Mouse (Mus musculus) midbrain, embryonic 16.5 days (tissue): Measurements from ENCODE around the gene Stat5b. TPM values are rescaled to one million over a fixed set of nuclear protein-coding genes. Genes with fewer than 3 reads are reported as not detected.

ENCODE experiments used
- ATAC-seq: fragments of 200-750 bp; cut with Nextera tagmentation; 2 replicates; pipeline ENCODE4 v1.8.0; 2017; ENCODE audit warnings: moderate TSS enrichment
- H3K27ac ChIP-seq: fragments of 300-500 bp; sonication (generic); 2 replicates; pipeline ENCODE4 v1.5.1; 2014; ENCODE audit warnings: mild to moderate bottlenecking, low read length, mixed read lengths
- H3K27me3 ChIP-seq: fragments of 300-500 bp; sonication (generic); 2 replicates; pipeline ENCODE4 v1.6.1; 2014; ENCODE audit warnings: low read depth, low read length, mixed read lengths; ENCODE audit not compliant: control insufficient read depth, insufficient read depth
- H3K36me3 ChIP-seq: fragments of 300-500 bp; sonication (generic); 2 replicates; pipeline ENCODE4 v1.6.1; 2014; ENCODE audit warnings: mild to moderate bottlenecking, low read length, moderate library complexity, mixed read lengths; ENCODE audit not compliant: control insufficient read depth, insufficient read depth
- H3K4me1 ChIP-seq: fragments of 300-500 bp; sonication (generic); 2 replicates; pipeline ENCODE4 v1.6.1; 2014; ENCODE audit warnings: mild to moderate bottlenecking, low read length, mixed read lengths; ENCODE audit not compliant: control insufficient read depth, insufficient read depth
- H3K4me2 ChIP-seq: fragments of 300-500 bp; sonication (generic); 2 replicates; pipeline ENCODE4 v1.6.1; 2014; ENCODE audit warnings: mild to moderate bottlenecking, low read length, mixed read lengths
- H3K4me3 ChIP-seq: fragments of 300-500 bp; sonication (generic); 2 replicates; pipeline ENCODE4 v1.5.1; 2014; ENCODE audit warnings: low read depth, mild to moderate bottlenecking, low read length, moderate library complexity, mixed read lengths
- H3K9ac ChIP-seq: fragments of 300-500 bp; sonication (generic); 2 replicates; pipeline ENCODE4 v1.6.1; 2014; ENCODE audit warnings: low read depth, low read length, mixed read lengths
- H3K9me3 ChIP-seq: fragments of 300-500 bp; sonication (generic); replicated peaks from 2 replicates; pipeline ENCODE4 v1.6.1; 2014; ENCODE audit warnings: mild to moderate bottlenecking, low read length, mixed read lengths; ENCODE audit not compliant: control insufficient read depth, poor library complexity, severe bottlenecking
- WGBS: fragments of 180-500 bp; shearing (Covaris S2); extraction: QIAGEN DNeasy Blood & Tissue Kit; methylation state at CpG from one replicate; pipeline ENCODE4 v1.1.7; 2014; 5-methylcytosine and 5-hydroxymethylcytosine counted together
- polyA plus RNA-seq: library from polyadenylated mRNA; unstranded; fragments of >200 nt; fragmentation: Nextera tagmentation; extraction: Ambion mirVana; gene quantifications from 2 replicates; pipeline ENCODE4 v1.2.1, GENCODE M21; 2015

The Stat5b gene
- polyA plus RNA-seq, 1 experiment from 2014 or later: 17.5 TPM

DNA sequence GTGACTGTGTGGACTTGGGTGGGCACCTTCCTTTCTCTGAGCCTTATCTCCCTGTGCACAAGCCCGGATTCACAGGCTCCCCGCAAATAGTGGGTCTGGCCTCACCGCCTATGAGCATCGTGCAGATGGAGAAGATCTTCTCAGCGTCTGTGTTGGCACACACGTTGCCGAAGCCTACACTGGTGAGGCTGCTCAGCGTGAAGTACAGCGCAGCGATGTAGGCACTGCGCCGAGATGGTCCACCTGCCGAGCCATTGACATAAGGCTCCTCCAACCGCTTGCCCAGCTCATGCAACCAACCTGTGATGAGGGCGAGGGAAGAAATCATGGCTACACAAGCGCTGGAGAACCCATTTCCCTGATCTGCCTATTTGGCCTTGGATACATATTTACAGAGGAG is 100.4 kb downstream of the Stat5b start:
- Histone ChIP-seq H3K4me3 (no peak overlapping the region), H3K4me1 (no peaks in the 10 kb centered on the region), H3K9me3 (no peaks in the 10 kb centered on the region), H3K4me2 (no peak overlapping the region), H3K9ac (no peak overlapping the region), H3K27me3 (no peaks in the 10 kb centered on the region), H3K27ac (no peak overlapping the region), H3K36me3 (peaks cover 16% of the 10 kb centered on the region)
- WGBS: 92% methylated on average over 16 of the region's 16 CpGs
- no peak for ATAC-seq

DNA sequence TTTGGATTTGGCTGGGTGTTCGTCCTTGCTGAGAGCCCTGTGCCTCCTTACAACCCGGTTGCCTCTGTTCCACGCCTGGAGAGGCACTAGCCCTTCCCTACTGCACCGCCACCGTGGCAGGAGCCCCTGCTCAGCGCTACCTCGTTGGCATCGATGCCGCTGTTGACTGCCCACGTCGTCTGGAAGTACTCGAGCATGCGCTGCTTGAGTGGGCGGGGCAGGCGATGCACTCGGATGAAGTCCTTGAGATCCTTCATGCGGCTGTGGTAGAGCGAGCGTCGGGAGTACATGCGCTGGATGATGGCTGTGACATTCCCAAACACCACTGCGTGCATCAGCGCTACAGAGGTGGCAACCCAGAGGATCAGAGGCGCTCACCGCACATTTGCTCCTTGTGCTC is 101.1 kb downstream of the Stat5b start:
- H3K27me3 ChIP-seq: no peaks in the 10 kb centered on the region
- 49% methylated on average over 25 of the region's 25 CpGs for WGBS

DNA sequence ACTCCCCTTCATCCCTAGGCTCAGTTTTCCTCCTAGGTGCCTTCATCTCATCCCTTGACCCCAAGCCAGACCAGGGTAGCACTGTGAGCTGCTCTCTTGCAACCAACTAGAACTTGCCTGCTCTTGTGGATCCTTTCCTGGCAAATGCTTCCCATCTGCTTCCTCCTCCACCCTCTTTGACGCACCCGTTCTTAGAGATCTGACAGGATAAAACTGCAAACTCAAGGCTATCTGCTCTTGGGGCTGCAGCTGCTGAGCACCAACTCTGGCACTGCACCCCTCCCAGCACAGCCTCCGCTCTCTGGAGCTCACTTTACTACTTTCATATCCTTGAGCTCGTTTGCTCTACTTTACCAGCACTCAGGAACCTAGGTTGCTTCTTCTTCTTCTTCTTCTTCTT is 101.9 kb downstream of the Stat5b start:
- H3K27me3 ChIP-seq: no peaks in the 10 kb centered on the region
- H3K36me3 ChIP-seq: peaks cover 16% of the 10 kb centered on the region
- no peaks in the 10 kb centered on the region for H3K4me1 ChIP-seq
- H3K4me3 ChIP-seq: no peak overlapping the region
- ATAC-seq: no peak
- WGBS: 79% methylated on average over 4 of the region's 4 CpGs
- H3K27ac ChIP-seq: no peak overlapping the region
- H3K4me2 ChIP-seq: no peak overlapping the region
- H3K9ac ChIP-seq: no peak overlapping the region
- H3K9me3 ChIP-seq: no peaks in the 10 kb centered on the region

More for the DNA sequence above, 101.1 kb downstream of the Stat5b start:
- Histone ChIP-seq H3K36me3 (peaks cover 16% of the 10 kb centered on the region), H3K4me3 (no peak overlapping the region), H3K9ac (no peak overlapping the region), H3K9me3 (no peaks in the 10 kb centered on the region), H3K27ac (no peak overlapping the region), H3K4me2 (no peak overlapping the region), H3K4me1 (no peaks in the 10 kb centered on the region)
- no peak for ATAC-seq

DNA sequence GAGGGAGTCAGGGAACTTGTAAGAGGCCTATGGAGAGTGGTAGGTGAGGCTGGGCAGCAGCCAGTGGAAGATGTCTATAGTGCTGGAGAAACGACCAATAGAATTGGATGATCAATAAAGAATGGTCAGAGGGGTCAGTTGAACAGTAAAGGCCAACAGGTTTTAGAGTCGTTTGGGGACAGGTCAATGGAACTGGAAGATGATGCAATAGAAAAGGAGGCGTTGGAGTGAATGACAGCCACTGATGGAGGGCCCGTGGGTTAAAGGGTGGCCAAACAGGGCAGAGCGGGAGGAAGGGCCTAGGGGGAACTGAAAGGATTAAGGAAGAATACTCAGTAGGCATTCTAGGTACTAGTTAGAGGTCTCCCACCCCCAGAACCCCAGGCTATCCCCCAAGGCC is 103.4 kb downstream of the Stat5b start:
- H3K4me1 ChIP-seq: no peaks in the 10 kb centered on the region

DNA sequence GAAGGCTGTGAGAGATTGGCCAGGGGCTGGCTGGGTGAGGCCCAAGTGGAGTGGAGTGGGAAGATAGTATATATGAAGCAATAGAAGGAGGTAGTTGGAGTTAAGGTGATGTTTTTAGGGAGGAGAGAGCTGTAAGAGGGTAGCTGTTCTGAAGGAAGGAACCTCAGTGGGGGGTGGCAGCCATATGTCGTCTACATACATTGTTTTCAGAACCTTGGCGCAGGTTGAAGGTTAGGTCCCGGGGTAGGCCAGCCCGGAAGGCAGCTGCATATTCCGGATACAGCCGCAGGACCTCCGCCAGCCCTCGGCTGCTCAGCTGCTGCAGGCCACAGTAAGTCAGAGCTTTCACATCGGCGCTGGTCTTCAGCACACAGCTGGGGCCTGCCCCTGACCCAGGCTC is 104.0 kb downstream of the Stat5b start:
- H3K4me1 ChIP-seq: no peaks in the 10 kb centered on the region
- WGBS: 85% methylated on average over 10 of the region's 10 CpGs
- no peak overlapping the region for H3K27ac ChIP-seq
- no peak overlapping the region for H3K9ac ChIP-seq
- no peaks in the 10 kb centered on the region for H3K9me3 ChIP-seq
- no peak overlapping the region for H3K4me3 ChIP-seq
- H3K27me3 ChIP-seq: no peaks in the 10 kb centered on the region
- H3K4me2 ChIP-seq: no peak overlapping the region
- H3K36me3 ChIP-seq: peaks cover 11% of the 10 kb centered on the region
- ATAC-seq: no peak

More for the DNA sequence above, 103.4 kb downstream of the Stat5b start:
- WGBS: 77% methylated on average over 5 of the region's 5 CpGs
- Histone ChIP-seq H3K4me3 (no peak overlapping the region), H3K4me2 (no peak overlapping the region), H3K36me3 (peaks cover 15% of the 10 kb centered on the region), H3K9me3 (no peaks in the 10 kb centered on the region), H3K27me3 (no peaks in the 10 kb centered on the region), H3K27ac (no peak overlapping the region), H3K9ac (no peak overlapping the region)
- no peak for ATAC-seq

DNA sequence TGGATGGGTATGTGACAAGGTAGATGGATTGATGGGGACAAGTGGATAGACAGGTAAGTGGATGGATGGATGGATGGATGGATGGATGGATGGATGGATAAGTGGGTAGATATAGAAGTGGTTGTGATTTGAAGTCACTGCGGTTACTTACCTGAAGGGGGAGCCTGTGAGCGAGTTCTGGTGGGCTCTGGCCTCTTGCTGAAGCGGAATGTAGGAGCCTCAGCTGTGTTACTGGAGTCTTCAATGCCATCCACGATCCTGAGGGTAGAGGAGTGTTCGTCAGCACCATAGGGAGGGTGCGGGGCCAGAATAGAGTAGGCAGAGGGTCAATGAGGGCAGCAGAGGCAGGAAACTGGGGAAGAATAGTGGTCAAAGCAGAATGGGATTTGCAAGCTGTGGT is 105.4 kb downstream of the Stat5b start:
- Histone ChIP-seq H3K9me3 (no peaks in the 10 kb centered on the region), H3K9ac (no peak overlapping the region), H3K27me3 (no peaks in the 10 kb centered on the region), H3K4me3 (no peak overlapping the region), H3K4me1 (no peaks in the 10 kb centered on the region), H3K27ac (no peak overlapping the region), H3K4me2 (no peak overlapping the region), H3K36me3 (peaks cover 13% of the 10 kb centered on the region; the same call in 1 of the 2 replicates)
- 0 out of 2 replicates have a peak, but pooled peaks have one; percentile 52 for ATAC-seq
- WGBS: 15% methylated on average over 6 of the region's 6 CpGs

DNA sequence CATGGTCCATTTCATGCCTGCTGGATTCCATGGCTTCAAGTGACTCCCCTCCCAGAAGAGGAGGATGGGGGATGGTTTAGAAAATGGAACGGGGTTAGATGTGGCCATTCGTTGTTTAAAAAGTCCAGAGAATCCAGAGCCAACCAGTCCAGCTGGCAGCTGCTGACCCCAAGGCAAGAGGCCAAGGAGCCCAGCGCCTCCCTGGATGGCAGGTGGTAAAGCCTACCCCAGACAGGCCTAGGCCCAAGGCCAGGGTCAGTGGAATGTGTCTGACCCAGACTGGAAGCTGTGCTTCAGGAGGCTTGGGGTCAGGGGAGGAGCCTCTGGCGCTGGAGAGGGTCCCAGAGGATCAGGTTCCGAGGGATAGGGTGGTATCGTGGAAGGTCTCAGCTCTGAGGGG is 109.2 kb downstream of the Stat5b start:
- H3K4me2 ChIP-seq: no peak overlapping the region
- no peak for ATAC-seq
- peaks cover 10% of the 10 kb centered on the region for H3K4me1 ChIP-seq
- no peak overlapping the region for H3K9ac ChIP-seq
- no peaks in the 10 kb centered on the region for H3K9me3 ChIP-seq
- no peak overlapping the region for H3K27ac ChIP-seq
- peaks cover 9% of the 10 kb centered on the region; the same call in 1 of the 2 replicates for H3K36me3 ChIP-seq
- H3K4me3 ChIP-seq: no peak overlapping the region
- 72% methylated on average over 6 of the region's 6 CpGs for WGBS
- H3K27me3 ChIP-seq: no peaks in the 10 kb centered on the region

DNA sequence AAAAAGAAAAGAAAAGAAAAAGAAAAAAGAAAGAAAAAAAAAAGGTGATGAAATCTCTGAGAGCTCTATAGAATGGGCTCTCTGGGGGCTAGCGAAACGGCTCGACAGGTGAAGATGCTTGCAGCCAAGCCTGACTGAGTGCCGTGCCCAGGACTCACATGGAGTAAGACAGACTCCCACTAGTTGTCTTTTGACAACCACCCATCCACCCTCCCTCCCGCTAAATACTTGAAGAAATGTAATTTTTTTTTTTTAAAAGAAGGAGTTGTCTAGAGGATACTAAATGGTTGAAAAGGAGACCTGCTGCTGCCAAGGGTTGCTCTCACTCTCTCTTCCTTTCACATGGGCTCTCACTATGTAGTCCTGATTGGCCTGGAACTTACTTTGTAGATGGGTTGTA is 111.8 kb downstream of the Stat5b start:
- Histone ChIP-seq H3K27me3 (no peaks in the 10 kb centered on the region), H3K9me3 (no peaks in the 10 kb centered on the region), H3K9ac (peak overlapping the region; percentile 64; the same call in 1 of the 2 replicates), H3K4me2 (peak overlapping the region; percentile 84), H3K36me3 (peaks cover 5% of the 10 kb centered on the region; the same call in 1 of the 2 replicates), H3K4me3 (peak overlapping the region; percentile 62), H3K4me1 (peaks cover 16% of the 10 kb centered on the region), H3K27ac (no peak overlapping the region)
- peak; percentile 13; the same call in 1 of the 2 replicates for ATAC-seq
- 14% methylated on average over 5 of the region's 5 CpGs for WGBS

DNA sequence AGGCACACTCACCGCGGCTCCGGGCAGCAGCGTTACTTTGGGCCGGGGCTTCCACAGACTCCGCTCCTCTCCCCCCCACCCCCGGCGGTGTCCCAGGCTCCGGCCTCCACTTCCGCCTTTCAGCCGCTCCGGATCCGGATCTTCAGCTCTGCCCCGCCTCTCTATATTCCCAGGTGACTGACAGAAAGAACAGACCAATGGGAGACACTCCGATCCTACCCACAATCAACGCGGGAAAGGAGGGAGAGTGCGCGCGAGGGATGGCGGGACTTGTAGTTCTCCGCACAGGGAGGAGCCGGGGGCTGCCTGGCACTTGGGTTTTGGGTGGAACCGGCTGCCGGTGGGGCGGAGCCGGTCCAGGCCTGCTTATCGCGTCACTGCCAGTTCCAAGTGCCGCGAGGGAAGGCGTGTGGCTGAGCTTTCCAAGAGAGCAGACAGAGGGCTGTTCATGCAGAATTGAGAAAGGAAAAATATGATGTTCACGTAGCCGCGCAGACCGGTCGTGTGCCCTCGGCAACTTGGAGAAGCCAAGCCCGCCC is 112.4 kb downstream of the Stat5b start, which contains the start of gene Rab5c:
Gene Rab5c, minus strand, starts transcription at position 150 of the 539 bp plus-strand sequence.
- Histone ChIP-seq H3K9ac (peak within 1 kb of the TSS; percentile 78), H3K36me3 (peaks cover 5% of the 10 kb centered on the region; the same call in 1 of the 2 replicates), H3K27ac (peak within 1 kb of the TSS; percentile 85), H3K4me1 (peaks cover 16% of the 10 kb centered on the region), H3K9me3 (no peaks in the 10 kb centered on the region), H3K4me2 (peak within 1 kb of the TSS; percentile 84), H3K4me3 (peak within 1 kb of the TSS; percentile 62), H3K27me3 (no peaks in the 10 kb centered on the region)
- under 1% methylated on average over 39 of the region's 39 CpGs for WGBS
- peak; percentile 99 for ATAC-seq
